Mouse (Mus musculus) CH12.LX (cell line): ENCODE measurements around the gene Psap. TPM values are rescaled to one million over a fixed set of nuclear protein-coding genes. Genes with fewer than 3 reads are reported as not detected.

Experiments used
- DNase-seq: peaks from one replicate; pipeline ENCODE4 v3.0.0-alpha.2; 2013; ENCODE audit errors: extremely low read depth
- H3K27ac ChIP-seq: 2 replicates; pipeline ENCODE4 v1.5.1; 2012; ENCODE audit warnings: low read depth, mild to moderate bottlenecking, control low read depth, moderate library complexity; ENCODE audit not compliant: insufficient read depth
- H3K27me3 ChIP-seq: replicated peaks from 2 replicates; pipeline ENCODE3; 2012; ENCODE audit warnings: inconsistent platforms
- H3K36me3 ChIP-seq, 2 experiments: replicated peaks in 1 of 2; 2 replicates each; pipeline versions ENCODE3 to v1.6.1; 2012; ENCODE audit warnings: inconsistent platforms in 1 of 2, low read length in 1 of 2, mild to moderate bottlenecking in 1 of 2, mixed read lengths in 1 of 2, moderate library complexity in 1 of 2; ENCODE audit not compliant: control insufficient read depth in 1 of 2, insufficient read depth in 1 of 2
- H3K4me1 ChIP-seq, 2 experiments: 2 replicates each; pipeline ENCODE4 v1.6.1; 2012; ENCODE audit warnings: inconsistent platforms in 1 of 2, moderate library complexity in 1 of 2; ENCODE audit not compliant: insufficient read depth in 2 of 2, control insufficient read depth in 1 of 2
- H3K4me2 ChIP-seq: 2 replicates; pipeline ENCODE4 v1.6.1; 2012; ENCODE audit warnings: low read depth, mild to moderate bottlenecking, control low read depth; ENCODE audit not compliant: poor library complexity, insufficient read depth, severe bottlenecking
- H3K4me3 ChIP-seq, 3 experiments: fragments of 150-350 bp in 1 of 3; sonication (generic) in 1 of 3; replicated peaks in 1 of 3; 2 replicates each; pipeline versions ENCODE3 to v1.5.1; 2011 to 2012; ENCODE audit warnings: low read depth in 2 of 3, low read length in 2 of 3, mild to moderate bottlenecking in 2 of 3, moderate library complexity in 2 of 3, control low read depth in 1 of 3, improper control_type of control experiment in 1 of 3, inconsistent platforms in 1 of 3, mixed read lengths in 1 of 3; ENCODE audit not compliant: poor library complexity in 1 of 3
- H3K79me2 ChIP-seq: replicated peaks from 2 replicates; pipeline ENCODE4 v1.6.1; 2012; ENCODE audit warnings: mild to moderate bottlenecking, moderate library complexity; ENCODE audit not compliant: control insufficient read depth, poor library complexity, insufficient read depth, severe bottlenecking; ENCODE audit errors: extremely low read depth
- H3K9ac ChIP-seq: 2 replicates; pipeline ENCODE4 v1.6.1; 2012; ENCODE audit warnings: low read depth, mild to moderate bottlenecking, control low read depth, moderate library complexity; ENCODE audit not compliant: insufficient read depth
- H3K9me3 ChIP-seq: replicated peaks from 2 replicates; pipeline ENCODE3; 2012; ENCODE audit warnings: low read length, inconsistent platforms, mixed read lengths
- CHD2 ChIP-seq: IDR thresholded peaks from 2 replicates; pipeline ENCODE4 v1.6.1; 2011; ENCODE audit warnings: low read length, improper control_type of control experiment
- CTCF ChIP-seq, 2 experiments: IDR thresholded peaks in 1 of 2; conservative IDR thresholded peaks in 1 of 2; 2 replicates each; pipeline ENCODE4 v1.5.1; 2011 to 2012; ENCODE audit warnings: low read depth in 2 of 2, low read length in 2 of 2, improper control_type of control experiment in 1 of 2, inconsistent platforms in 1 of 2, mild to moderate bottlenecking in 1 of 2, moderate library complexity in 1 of 2
- E2F4 ChIP-seq: IDR thresholded peaks from 2 replicates; pipeline ENCODE4 v1.6.1; 2011; ENCODE audit warnings: low read depth, low read length, improper control_type of control experiment; ENCODE audit not compliant: insufficient replicate concordance
- ELF1 ChIP-seq: IDR thresholded peaks from 2 replicates; pipeline ENCODE4 v1.6.1; 2014; ENCODE audit warnings: low read depth, mild to moderate bottlenecking, inconsistent platforms, low read length, improper control_type of control experiment
- EP300 ChIP-seq: IDR thresholded peaks from 2 replicates; pipeline ENCODE4 v1.6.1; 2011; ENCODE audit warnings: low read length, improper control_type of control experiment
- ETS1 ChIP-seq: conservative IDR thresholded peaks from 2 replicates; pipeline ENCODE4 v1.6.1; 2012; ENCODE audit warnings: low read depth, mild to moderate bottlenecking, inconsistent platforms, low read length, improper control_type of control experiment, moderate library complexity
- GABPA ChIP-seq: IDR thresholded peaks from 2 replicates; pipeline ENCODE4 v1.6.1; 2012; ENCODE audit warnings: low read depth, low read length, improper control_type of control experiment, inconsistent platforms; ENCODE audit not compliant: insufficient replicate concordance
- HCFC1 ChIP-seq: IDR thresholded peaks from 2 replicates; pipeline ENCODE4 v1.6.1; 2012; ENCODE audit warnings: low read depth, mild to moderate bottlenecking, inconsistent platforms, low read length, improper control_type of control experiment
- IRF4 ChIP-seq: IDR thresholded peaks from 2 replicates; pipeline ENCODE4 v1.6.1; 2014; ENCODE audit warnings: low read depth, mild to moderate bottlenecking, inconsistent platforms, low read length, improper control_type of control experiment
- KAT2A ChIP-seq: IDR thresholded peaks from 2 replicates; pipeline ENCODE4 v1.6.1; 2012; ENCODE audit warnings: low read length, improper control_type of control experiment, inconsistent platforms; ENCODE audit not compliant: insufficient replicate concordance
- MAFK ChIP-seq: IDR thresholded peaks from 2 replicates; pipeline ENCODE4 v1.6.1; 2011; ENCODE audit warnings: low read length, improper control_type of control experiment; ENCODE audit not compliant: insufficient replicate concordance
- MAZ ChIP-seq: IDR thresholded peaks from 2 replicates; pipeline ENCODE4 v1.6.1; 2012; ENCODE audit warnings: low read depth, mild to moderate bottlenecking, inconsistent platforms, low read length, improper control_type of control experiment, moderate library complexity
- MEF2A ChIP-seq: IDR thresholded peaks from 2 replicates; pipeline ENCODE4 v1.6.1; 2014; ENCODE audit warnings: low read depth, mild to moderate bottlenecking, inconsistent platforms, low read length, improper control_type of control experiment, borderline replicate concordance
- MXI1 ChIP-seq: IDR thresholded peaks from 2 replicates; pipeline ENCODE4 v1.6.1; 2011; ENCODE audit warnings: mild to moderate bottlenecking, low read depth, low read length, improper control_type of control experiment
- NELFE ChIP-seq: IDR thresholded peaks from 2 replicates; pipeline ENCODE4 v1.6.1; 2011; ENCODE audit warnings: low read depth, low read length, improper control_type of control experiment
- POLR2A ChIP-seq: IDR thresholded peaks from 2 replicates; pipeline ENCODE4 v1.6.1; 2011; ENCODE audit warnings: low read depth, mild to moderate bottlenecking, improper control_type of control experiment, low read length
- POLR2AphosphoS2 ChIP-seq: IDR thresholded peaks from 2 replicates; pipeline ENCODE4 v1.6.1; 2011; ENCODE audit warnings: low read depth, low read length, improper control_type of control experiment
- RAD21 ChIP-seq: IDR thresholded peaks from 2 replicates; pipeline ENCODE4 v1.6.1; 2011; ENCODE audit warnings: low read depth, mild to moderate bottlenecking, low read length, improper control_type of control experiment, moderate library complexity
- RCOR1 ChIP-seq: conservative IDR thresholded peaks from 2 replicates; pipeline ENCODE4 v1.6.1; 2012; ENCODE audit warnings: low read depth, mild to moderate bottlenecking, inconsistent platforms, low read length, improper control_type of control experiment
- SIN3A ChIP-seq: IDR thresholded peaks from 2 replicates; pipeline ENCODE4 v1.6.1; 2012; ENCODE audit warnings: low read length, improper control_type of control experiment, inconsistent platforms
- SMC3 ChIP-seq: IDR thresholded peaks from 2 replicates; pipeline ENCODE4 v1.6.1; 2011; ENCODE audit warnings: low read depth, low read length, improper control_type of control experiment
- USF1 ChIP-seq: IDR thresholded peaks from 2 replicates; pipeline ENCODE4 v1.6.1; 2014; ENCODE audit warnings: low read depth, mild to moderate bottlenecking, inconsistent platforms, low read length, improper control_type of control experiment
- ZC3H11A ChIP-seq: IDR thresholded peaks from 2 replicates; pipeline ENCODE4 v1.6.1; 2012; ENCODE audit warnings: low read depth, mild to moderate bottlenecking, inconsistent platforms, low read length, improper control_type of control experiment
- ZMIZ1 ChIP-seq: IDR thresholded peaks from 2 replicates; pipeline ENCODE4 v1.6.1; 2012; ENCODE audit warnings: low read depth, mild to moderate bottlenecking, inconsistent platforms, low read length, improper control_type of control experiment
- ZNF384 ChIP-seq: IDR thresholded peaks from 2 replicates; pipeline ENCODE4 v1.6.1; 2012; ENCODE audit warnings: low read depth, low read length, improper control_type of control experiment, inconsistent platforms
- dilution Hi-C: fragments of 300-500 bp; cut with MboI; formaldehyde crosslinking; loops from 2 replicates; pipeline ENCODE4 v1.14.3; 2020; ENCODE audit warnings: low sequenced_read_pairs; ENCODE audit not compliant: extremely low pct_unique_long_range_greater_than_20kb, extremely low pct_ligation_motif_present
- in situ Hi-C: fragments of 300-500 bp; cut with MboI; formaldehyde crosslinking; loops from 3 replicates; pipeline ENCODE4 v1.14.3; 2019; ENCODE audit warnings: low sequenced_read_pairs, low pct_ligation_motif_present, low pct_unique_long_range_greater_than_20kb, mixed read lengths
- polyA plus RNA-seq: library from polyadenylated mRNA; unstranded; fragments of >175 nt; gene quantifications from 2 replicates; pipeline ENCODE4 v1.2.1, GENCODE M21; 2012; ENCODE audit warnings: low read depth; ENCODE audit not compliant: insufficient read length
- total RNA-seq, 2 experiments: library from RNA; depleted of rRNA; stranded (reverse); fragments of 300-350 nt in 1 of 2; fragments of >200 nt in 1 of 2; gene quantifications; 2 replicates each; pipeline ENCODE4 v1.2.3; 2012 to 2014

The Psap gene
- total and polyA plus RNA-seq, 3 experiments = 223 to 470 (median 300) TPM

DNA sequence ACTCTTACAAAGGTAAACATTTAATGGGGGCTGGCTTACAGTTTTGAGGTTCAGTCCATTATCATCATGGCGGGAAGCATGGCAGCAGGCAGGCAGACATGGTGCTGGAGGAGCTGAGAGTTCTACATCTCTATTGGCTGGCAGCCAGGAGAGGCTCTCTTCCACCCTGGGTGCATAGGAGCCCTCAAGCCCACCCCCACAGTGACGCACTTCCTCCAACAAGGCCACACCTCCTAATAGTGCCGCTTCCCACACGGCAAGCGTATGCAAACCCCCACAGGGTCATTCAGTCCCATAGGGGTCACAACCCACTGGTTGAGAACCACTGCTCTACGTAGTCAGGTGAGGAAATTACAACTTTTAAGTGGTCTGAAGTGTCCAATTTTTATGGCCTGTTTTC, 37.0 kb upstream of the Psap start:
- in situ Hi-C loops (no loop called here), dilution Hi-C loops (no loop called here)
- H3K9me3 ChIP-seq = peaks cover 20% of the 10 kb centered on the region
- H3K27ac ChIP-seq = no peak overlapping the region
- TF ChIP-seq EP300 = no peak
- TF ChIP-seq RCOR1 = no peak
- no peak for TF ChIP-seq SIN3A
- TF ChIP-seq MAZ = no peak
- TF ChIP-seq SMC3 = no peak
- TF ChIP-seq E2F4 = no peak
- TF ChIP-seq NELFE = no peak
- no peak for TF ChIP-seq ETS1
- no peak for TF ChIP-seq POLR2AphosphoS2
- no peak for TF ChIP-seq ZMIZ1
- no peak for TF ChIP-seq ZNF384
- TF ChIP-seq RAD21 = no peak
- TF ChIP-seq CHD2 = no peak
- TF ChIP-seq, all 38 proteins: peak for 0
- H3K4me3 ChIP-seq = no peak overlapping the region
- no peaks in the 10 kb centered on the region for H3K36me3 ChIP-seq
- no peak overlapping the region for H3K9ac ChIP-seq
- no peaks in the 10 kb centered on the region for H3K79me2 ChIP-seq
- no peak overlapping the region for H3K4me2 ChIP-seq
- H3K4me1 ChIP-seq = peaks cover 0 to 19% of the 10 kb centered on the region in 2 experiments; a peak in 2 of 4 replicates
- no peaks in the 10 kb centered on the region for H3K27me3 ChIP-seq
- no peak for DNase-seq

- H3K4me3 ChIP-seq = no peak overlapping the region
Measured at GRCm38 (mm10) chr10:60243941-60244340, 33.5 kb upstream of the Psap start.

More at GRCm38 (mm10) chr10:60243941-60244340, 33.5 kb upstream of the Psap start:
- Histone ChIP-seq H3K36me3 (no peaks in the 10 kb centered on the region), H3K9ac (no peak overlapping the region), H3K9me3 (peaks cover 14% of the 10 kb centered on the region), H3K4me2 (no peak overlapping the region), H3K27ac (no peak overlapping the region), H3K4me1 (peaks cover 9 to 31% of the 10 kb centered on the region in 2 experiments)
- in situ Hi-C loops (no loop called here), dilution Hi-C loops (no loop called here)
- DNase-seq = no peak
- TF ChIP-seq POLR2A = no peak
- no peak for TF ChIP-seq GABPA
- TF ChIP-seq HCFC1 = no peak
- TF ChIP-seq ZC3H11A = no peak
- no peak for TF ChIP-seq MAFK
- TF ChIP-seq MEF2A = no peak
- no peak for TF ChIP-seq ZNF384
- TF ChIP-seq RAD21 = no peak
- TF ChIP-seq ELF1 = no peak
- TF ChIP-seq CTCF (conservative IDR thresholded peaks at IDR 0.05 in 1 of 2, IDR thresholded peaks at IDR 0.05 in 1 of 2; ENCODE audit: low read depth in 2 of 2, low read length in 2 of 2) = no peak
- no peak for TF ChIP-seq EP300
- no peak for TF ChIP-seq KAT2A
- TF ChIP-seq IRF4 = no peak
- no peak for TF ChIP-seq USF1
- no peak for TF ChIP-seq MXI1
- TF ChIP-seq, all 38 proteins: peak for 0
- Histone ChIP-seq H3K79me2 (no peaks in the 10 kb centered on the region), H3K27me3 (no peaks in the 10 kb centered on the region)
